Mouse (Mus musculus): ENCODE data around the gene Cabp1. TPM values are rescaled to one million over a fixed set of nuclear protein-coding genes. Genes with fewer than 3 reads are reported as not detected.
"Not testable (repeated sequence)": the region's sequence is repeated elsewhere in the genome, so short reads cannot be mapped to it uniquely, and the experiment has no call there.

Cabp1 gene
- polyA plus RNA-seq, 1 experiment from 2014 or later: 23.1 TPM

DNA sequence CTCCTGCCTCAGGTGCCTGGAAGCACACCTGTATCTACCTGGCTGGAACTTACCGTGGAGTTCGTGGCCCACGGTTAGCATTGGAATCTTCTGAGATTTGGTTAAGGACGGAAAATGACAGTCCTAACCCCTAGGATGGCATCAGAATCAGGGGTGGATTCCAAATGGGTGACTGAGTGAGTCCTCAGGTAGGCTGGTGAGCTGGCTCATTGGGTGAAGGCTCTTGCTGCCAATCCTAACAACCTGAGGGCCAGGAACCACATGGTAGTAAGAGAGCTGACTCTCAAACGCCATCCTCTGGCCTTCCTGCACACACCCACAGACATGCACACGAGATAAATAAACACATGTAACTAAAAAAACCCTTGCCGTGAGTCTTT lies 27.4 kb downstream of the Cabp1 start:
- Histone ChIP-seq H3K4me2 (no peak overlapping the region), H3K9ac (replicated peaks) (no peak overlapping the region), H3K27ac (replicated peaks) (no peak overlapping the region), H3K36me3 (no peaks in the 10 kb centered on the region), H3K9me3 (replicated peaks) (no peaks in the 10 kb centered on the region), H3K27me3 (replicated peaks) (no peaks in the 10 kb centered on the region), H3K4me3 (replicated peaks) (no peak overlapping the region), H3K4me1 (peaks cover 8% of the 10 kb centered on the region; the same call in 1 of the 2 replicates)
- ATAC-seq (ENCODE audit: low FRiP score): no peak
- 90% methylated on average over 7 of the region's 7 CpGs for WGBS

DNA sequence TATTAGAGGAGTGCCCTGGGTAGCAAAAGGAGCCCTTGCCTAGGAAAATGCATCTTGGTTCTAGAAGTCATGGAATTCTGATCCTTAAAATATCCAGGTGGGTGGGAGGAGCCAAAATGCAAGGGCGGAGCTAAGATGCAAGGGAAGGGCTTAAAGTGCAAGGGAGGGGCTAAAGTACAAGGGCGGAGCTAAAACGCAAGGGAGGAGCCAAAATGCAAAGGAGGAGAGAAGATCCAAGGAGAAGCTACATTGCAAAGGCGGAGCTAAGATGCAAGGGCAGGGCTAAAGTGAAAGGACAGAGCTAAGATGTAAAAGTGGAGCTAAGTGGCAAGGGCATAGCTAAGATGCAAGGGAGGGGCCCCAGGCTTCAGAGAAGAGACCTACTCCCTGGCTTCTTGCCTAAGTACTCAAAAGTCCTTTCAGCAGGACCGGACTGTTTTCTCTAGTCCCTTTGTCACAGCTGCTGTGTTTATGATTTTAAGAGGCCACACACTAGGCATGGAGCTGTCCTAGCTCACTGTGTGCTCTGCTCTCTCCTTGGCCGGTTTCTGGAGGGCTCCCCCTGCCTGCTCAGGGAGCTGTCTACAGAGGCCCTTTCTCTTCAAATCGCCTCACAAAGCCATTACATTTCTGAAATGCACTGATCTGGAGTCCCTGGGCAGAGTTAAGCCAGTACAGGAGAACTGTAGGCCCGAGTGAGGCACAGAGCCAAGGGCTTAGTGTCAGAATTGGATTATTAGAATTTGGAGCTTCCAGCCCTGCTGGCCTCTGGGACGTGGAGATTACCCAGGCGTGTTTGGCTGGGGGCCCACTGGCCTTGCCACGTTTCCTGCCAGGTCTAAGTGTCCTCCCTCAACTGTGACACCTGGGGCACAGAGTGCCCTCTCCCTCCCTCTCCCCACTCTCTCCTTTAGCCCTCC lies 28.0 kb downstream of the Cabp1 start:
- no peak for ATAC-seq (ENCODE audit: low FRiP score)
- peaks cover 11% of the 10 kb centered on the region; the same call in 1 of the 2 replicates for H3K4me1 ChIP-seq
- WGBS: 51% methylated on average over 11 of the region's 11 CpGs

DNA sequence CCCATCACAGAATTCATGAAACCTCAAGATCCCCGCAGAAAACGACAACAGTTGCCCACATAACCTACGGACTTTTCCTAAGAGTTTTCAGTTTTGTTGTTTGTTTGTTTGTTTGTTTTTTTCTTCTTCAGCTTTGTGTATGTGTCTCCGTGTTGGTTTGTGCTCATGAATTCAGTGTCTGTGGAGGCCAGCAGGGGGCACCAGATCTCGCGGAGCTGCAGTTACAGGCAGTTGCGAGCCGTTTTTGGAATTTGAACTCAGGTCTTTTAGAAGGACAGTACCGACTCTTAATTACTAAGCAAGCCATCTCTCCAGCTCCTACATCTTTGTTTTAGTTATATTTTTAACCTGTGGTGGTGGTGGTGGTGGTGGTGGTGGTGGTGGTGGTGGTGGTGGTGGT lies 28.8 kb downstream of the Cabp1 start:
- Histone ChIP-seq H3K27ac (replicated peaks) (no peak overlapping the region), H3K36me3 (no peaks in the 10 kb centered on the region), H3K9ac (replicated peaks) (no peak overlapping the region), H3K27me3 (replicated peaks) (no peaks in the 10 kb centered on the region), H3K4me1 (peaks cover 11% of the 10 kb centered on the region; the same call in 1 of the 2 replicates), H3K9me3 (replicated peaks) (no peaks in the 10 kb centered on the region), H3K4me2 (no peak overlapping the region), H3K4me3 (replicated peaks) (no peak overlapping the region)
- WGBS: 60% methylated on average over 9 of the region's 9 CpGs
- ATAC-seq (ENCODE audit: low FRiP score): no peak

More for the DNA sequence above, 28.0 kb downstream of the Cabp1 start:
- H3K9ac ChIP-seq (replicated peaks): no peak overlapping the region
- peak overlapping the region; percentile 2; the same call in 1 of the 2 replicates for H3K27ac ChIP-seq (replicated peaks)
- H3K4me2 ChIP-seq: no peak overlapping the region
- H3K27me3 ChIP-seq (replicated peaks): no peaks in the 10 kb centered on the region
- H3K36me3 ChIP-seq: no peaks in the 10 kb centered on the region
- no peak overlapping the region for H3K4me3 ChIP-seq (replicated peaks)
- H3K9me3 ChIP-seq (replicated peaks): no peaks in the 10 kb centered on the region

DNA sequence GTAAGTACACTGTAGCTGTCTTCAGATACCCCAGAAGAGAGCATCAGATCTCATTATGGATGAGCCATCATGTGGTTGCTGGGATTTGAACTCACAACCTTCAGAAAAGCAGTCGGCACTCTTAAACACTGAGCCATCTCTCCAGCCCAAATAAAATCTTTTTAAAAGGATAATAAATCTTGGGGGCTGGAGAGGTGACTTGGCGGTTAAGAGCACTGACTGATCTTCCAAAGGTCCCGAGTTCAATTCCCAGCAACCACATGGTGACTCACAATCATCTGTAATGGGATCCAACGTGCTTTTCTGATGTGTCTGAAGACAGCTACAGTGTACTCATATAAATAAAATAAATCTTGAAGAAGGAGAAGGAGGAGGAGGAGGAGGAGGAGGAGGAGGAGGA lies 29.7 kb downstream of the Cabp1 start:
- not testable (repeated sequence) for H3K4me3 ChIP-seq (replicated peaks); H3K4me2 ChIP-seq; H3K27me3 ChIP-seq (replicated peaks); H3K36me3 ChIP-seq; ATAC-seq (ENCODE audit: low FRiP score); H3K27ac ChIP-seq (replicated peaks); H3K9me3 ChIP-seq (replicated peaks); H3K9ac ChIP-seq (replicated peaks)
- peaks cover 14% of the 10 kb centered on the region for H3K4me1 ChIP-seq
- WGBS: 79% methylated on average over 4 of the region's 4 CpGs

DNA sequence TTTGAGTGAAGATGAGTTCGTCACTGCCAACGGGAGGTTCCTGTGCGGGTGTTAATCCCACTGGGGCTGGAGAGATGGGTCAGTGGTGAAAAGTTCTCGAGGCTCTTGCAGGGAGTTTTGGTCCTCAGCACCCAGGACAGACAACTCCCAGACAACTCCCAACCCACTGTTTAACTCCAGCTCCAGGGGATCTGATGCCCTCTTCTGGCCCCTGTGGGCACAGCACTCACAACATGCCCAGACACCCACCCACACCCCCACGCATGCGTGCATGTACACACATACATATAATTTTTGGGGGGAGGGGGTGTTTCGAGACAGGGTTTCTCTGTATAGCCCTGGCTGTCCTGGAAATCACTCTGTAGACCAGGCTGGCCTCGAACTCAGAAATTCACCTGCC lies 30.6 kb downstream of the Cabp1 start:
- Histone ChIP-seq H3K4me2 (0 out of 2 replicates have a peak overlapping the region, but pooled peaks have one; percentile 7), H3K27ac (replicated peaks) (no peak overlapping the region), H3K36me3 (no peaks in the 10 kb centered on the region), H3K4me3 (replicated peaks) (no peak overlapping the region), H3K9ac (replicated peaks) (no peak overlapping the region), H3K27me3 (replicated peaks) (no peaks in the 10 kb centered on the region), H3K4me1 (peaks cover 17% of the 10 kb centered on the region), H3K9me3 (replicated peaks) (no peaks in the 10 kb centered on the region)
- no peak for ATAC-seq (ENCODE audit: low FRiP score)
- 40% methylated on average over 8 of the region's 8 CpGs for WGBS

DNA sequence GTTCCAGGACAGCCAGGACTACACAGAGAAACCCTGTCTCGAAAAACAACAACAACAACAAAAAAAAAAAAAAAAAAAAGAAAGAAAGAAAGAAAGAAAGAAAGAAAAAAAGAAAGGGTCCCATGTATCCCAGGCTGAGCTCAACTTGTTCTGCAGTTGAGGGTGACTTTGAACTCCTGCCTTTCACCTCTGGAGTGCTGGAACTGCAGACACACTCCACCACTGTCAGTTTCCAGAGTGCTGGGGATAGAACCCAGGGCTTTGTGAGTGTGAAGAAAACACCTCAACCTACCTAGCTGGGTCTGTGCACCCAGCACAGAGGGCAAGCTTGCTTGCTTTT lies 32.3 kb downstream of the Cabp1 start:
- H3K27ac ChIP-seq (replicated peaks); H3K4me2 ChIP-seq; H3K9me3 ChIP-seq (replicated peaks); ATAC-seq (ENCODE audit: low FRiP score); H3K36me3 ChIP-seq; H3K4me3 ChIP-seq (replicated peaks); H3K9ac ChIP-seq (replicated peaks); H3K27me3 ChIP-seq (replicated peaks): not testable (repeated sequence)
- WGBS: 100% methylated on average over 1 of the region's 1 CpGs
- H3K4me1 ChIP-seq: peaks cover 21% of the 10 kb centered on the region

DNA sequence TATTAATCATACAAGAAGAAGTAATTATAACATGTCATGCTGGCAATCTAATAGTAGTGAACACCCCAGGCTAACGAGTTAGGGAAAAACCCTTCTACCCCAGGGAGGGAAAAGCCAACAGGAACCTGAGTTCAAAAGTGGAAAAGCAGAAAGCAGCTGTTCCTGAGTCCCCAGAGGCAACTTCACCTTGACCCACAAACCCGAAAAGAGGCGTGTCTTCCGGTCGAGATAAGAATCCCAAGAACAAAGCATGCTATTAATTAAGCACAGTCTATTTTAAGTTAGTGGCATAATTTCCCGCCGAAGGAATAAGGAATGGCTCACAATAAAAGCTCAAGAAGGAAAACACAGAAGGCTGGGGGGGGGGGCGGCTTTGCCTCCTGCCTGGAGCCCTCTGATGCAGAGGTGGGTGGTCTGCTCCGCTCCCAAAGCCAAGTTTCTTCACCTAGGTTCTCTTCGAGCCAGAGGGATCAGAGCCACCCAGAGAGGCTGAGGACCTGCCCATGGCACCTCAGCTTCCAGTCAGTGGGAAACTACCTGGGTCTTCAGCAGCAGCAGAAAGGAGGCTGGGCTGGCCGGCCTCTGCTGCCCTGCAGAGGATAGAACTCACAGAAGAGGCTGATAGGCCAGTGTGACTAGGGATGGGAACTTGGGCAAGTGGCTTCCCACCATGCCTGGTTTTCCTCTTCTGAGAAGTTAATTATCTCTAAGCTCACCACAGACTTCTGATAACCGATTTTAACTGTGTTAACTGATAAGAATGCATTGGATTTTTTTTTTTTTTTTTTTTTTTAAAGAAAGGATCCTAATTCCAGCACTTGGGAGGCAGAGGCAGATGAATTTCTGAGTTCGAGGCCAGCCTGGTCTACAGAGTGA lies 32.9 kb downstream of the Cabp1 start:
- Histone ChIP-seq H3K36me3 (no peaks in the 10 kb centered on the region), H3K27ac (replicated peaks) (no peak overlapping the region), H3K4me2 (no peak overlapping the region), H3K4me3 (replicated peaks) (no peak overlapping the region), H3K9ac (replicated peaks) (no peak overlapping the region), H3K27me3 (replicated peaks) (no peaks in the 10 kb centered on the region), H3K9me3 (replicated peaks) (no peaks in the 10 kb centered on the region), H3K4me1 (peaks cover 25% of the 10 kb centered on the region)
- 59% methylated on average over 13 of the region's 13 CpGs for WGBS
- ATAC-seq (ENCODE audit: low FRiP score): no peak

DNA sequence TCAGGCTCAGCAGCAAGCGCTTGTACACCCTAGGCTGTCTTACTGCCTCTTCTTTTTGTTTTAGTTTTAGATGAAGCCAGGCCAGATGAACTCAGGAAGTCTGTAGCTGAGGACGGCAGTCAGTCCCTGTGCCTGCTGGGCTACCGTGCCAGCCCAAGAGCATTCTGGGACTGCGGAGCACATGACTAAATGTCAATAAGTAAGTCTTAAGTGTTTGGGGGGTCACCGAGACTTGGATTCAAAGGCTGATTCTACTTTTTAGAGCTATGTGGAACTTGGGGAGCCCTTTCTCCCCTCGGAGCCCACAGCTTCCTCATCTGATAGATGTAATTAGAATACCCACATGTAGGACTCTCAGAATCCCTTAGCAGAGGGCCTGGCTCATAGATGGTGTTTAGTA lies 33.5 kb downstream of the Cabp1 start:
- Histone ChIP-seq H3K27me3 (replicated peaks) (no peaks in the 10 kb centered on the region), H3K4me3 (replicated peaks) (no peak overlapping the region), H3K9me3 (replicated peaks) (no peaks in the 10 kb centered on the region), H3K4me1 (peaks cover 31% of the 10 kb centered on the region), H3K27ac (replicated peaks) (no peak overlapping the region), H3K36me3 (no peaks in the 10 kb centered on the region), H3K4me2 (no peak overlapping the region), H3K9ac (replicated peaks) (no peak overlapping the region)
- WGBS: 83% methylated on average over 6 of the region's 6 CpGs
- ATAC-seq (ENCODE audit: low FRiP score): no peak

DNA sequence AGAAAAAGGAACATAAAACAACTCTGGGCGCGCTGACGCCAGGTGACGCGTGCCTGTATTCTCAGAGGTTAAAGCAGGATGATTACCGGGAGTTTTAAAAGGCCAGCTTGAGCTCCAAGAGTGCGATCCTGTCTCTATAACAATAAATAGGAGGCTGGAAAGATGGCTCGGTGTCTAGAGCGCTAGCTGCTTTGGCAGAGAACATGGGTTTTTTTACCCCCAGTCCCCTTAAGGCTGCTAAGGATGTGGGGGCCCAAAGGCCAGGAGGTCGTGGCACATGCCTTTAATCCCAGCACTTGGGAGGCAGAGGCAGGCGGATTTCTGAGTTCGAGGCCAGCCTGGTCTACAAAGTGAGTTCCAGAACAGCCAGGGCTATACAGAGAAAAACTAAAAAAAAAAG lies 35.0 kb downstream of the Cabp1 start:
- 28% methylated on average over 12 of the region's 12 CpGs for WGBS
- peak overlapping the region; percentile 84 for H3K9ac ChIP-seq (replicated peaks)
- H3K27ac ChIP-seq (replicated peaks): peak overlapping the region; percentile 100
- H3K4me1 ChIP-seq: peaks cover 46% of the 10 kb centered on the region
- H3K4me3 ChIP-seq (replicated peaks): peak overlapping the region; percentile 58
- no peaks in the 10 kb centered on the region for H3K9me3 ChIP-seq (replicated peaks)
- peak overlapping the region; percentile 94 for H3K4me2 ChIP-seq
- ATAC-seq (ENCODE audit: low FRiP score): no peak
- no peaks in the 10 kb centered on the region for H3K27me3 ChIP-seq (replicated peaks)
- H3K36me3 ChIP-seq: no peaks in the 10 kb centered on the region

DNA sequence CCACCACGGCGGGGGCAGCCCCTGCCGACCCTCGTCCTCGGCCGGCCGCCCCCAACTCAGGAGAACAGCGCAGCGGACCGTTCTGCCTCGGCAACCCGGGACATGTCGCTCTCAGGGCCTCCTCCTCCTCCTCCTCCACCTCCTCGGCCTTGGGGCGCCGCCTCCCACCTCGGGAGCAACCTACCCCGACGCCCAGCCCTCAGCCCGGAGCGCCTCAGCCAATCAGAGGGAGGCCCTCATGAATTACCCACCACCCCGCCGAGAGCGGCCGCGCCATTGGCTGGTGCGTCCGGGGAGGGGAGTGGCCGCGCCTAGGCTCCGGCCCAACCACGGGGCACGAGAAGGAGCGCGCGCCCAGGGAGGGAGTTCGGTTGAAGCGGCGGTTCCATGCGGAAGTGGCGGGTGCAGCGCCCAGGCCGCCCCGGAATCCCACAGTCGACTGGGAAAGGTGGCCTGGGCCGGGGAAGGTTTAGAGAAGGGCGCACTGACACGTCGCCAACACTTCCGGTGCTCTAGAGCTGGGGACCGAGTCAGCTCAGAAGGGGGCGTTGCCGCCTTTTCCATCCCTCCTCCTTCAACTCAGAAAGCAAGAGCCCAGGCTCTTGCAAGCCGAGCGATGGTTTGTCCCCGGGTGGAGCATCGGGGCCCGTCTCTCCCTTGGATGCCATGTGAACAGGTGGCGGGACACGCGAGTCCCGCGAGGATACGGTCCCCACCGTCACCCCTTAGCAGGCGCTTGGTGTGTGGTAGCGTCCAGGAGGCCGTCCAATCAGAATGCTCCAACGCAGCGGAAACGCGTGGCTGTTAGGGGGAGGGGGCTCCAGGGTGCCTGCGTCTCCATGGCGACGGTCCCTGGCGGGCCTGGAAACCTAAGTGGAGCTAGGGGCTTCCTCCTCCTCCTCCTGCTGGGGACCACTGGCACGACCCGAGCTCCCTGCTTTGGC lies 35.9 kb downstream of the Cabp1 start, which contains the start of gene Mlec:
TSS of gene Mlec (minus strand) at position 140 of the 944 bp plus-strand sequence.
- Histone ChIP-seq H3K9me3 (replicated peaks) (no peaks in the 10 kb centered on the region), H3K4me3 (replicated peaks) (peak within 1 kb of the TSS; percentile 58), H3K4me1 (peaks cover 55% of the 10 kb centered on the region), H3K9ac (replicated peaks) (peak within 1 kb of the TSS; percentile 84), H3K36me3 (no peaks in the 10 kb centered on the region), H3K4me2 (peak within 1 kb of the TSS; percentile 94), H3K27ac (replicated peaks) (peak within 1 kb of the TSS; percentile 100), H3K27me3 (replicated peaks) (no peaks in the 10 kb centered on the region)
- ATAC-seq (ENCODE audit: low FRiP score): peak; percentile 97
- WGBS: under 1% methylated on average over 73 of the region's 78 CpGs
